Mouse (Mus musculus) limb, embryonic 11.5 days (tissue): Measurements from ENCODE around the gene Zfhx3. TPM values are rescaled to one million over a fixed set of nuclear protein-coding genes. Genes with fewer than 3 reads are reported as not detected.
A peak's percentile ranks its signal among the peaks of the same experiment; 100 is the strongest.

Source experiments
- ATAC-seq: fragments of 200-750 bp; cut with Nextera tagmentation; 2 replicates; pipeline ENCODE4 v1.8.0; 2017; ENCODE audit warnings: low read depth; ENCODE audit not compliant: insufficient number of reproducible peaks, low FRiP score, low TSS enrichment
- DNase-seq: peaks from one replicate; pipeline ENCODE4 v3.0.0-alpha.2; 2015; ENCODE audit warnings: low spot score
- H3K27ac ChIP-seq: fragments of 300-500 bp; sonication (generic); replicated peaks from 2 replicates; pipeline ENCODE4 v1.5.1; 2014; ENCODE audit warnings: low read depth, mild to moderate bottlenecking, low read length
- H3K27me3 ChIP-seq: fragments of 300-500 bp; sonication (generic); 2 replicates; pipeline ENCODE4 v1.6.1; 2014; ENCODE audit warnings: mild to moderate bottlenecking, low read length, mixed read lengths; ENCODE audit not compliant: control insufficient read depth, insufficient read depth
- H3K36me3 ChIP-seq: fragments of 300-500 bp; sonication (generic); 2 replicates; pipeline ENCODE4 v1.6.1; 2014; ENCODE audit warnings: mild to moderate bottlenecking, low read length, moderate library complexity, mixed read lengths; ENCODE audit not compliant: control insufficient read depth, insufficient read depth
- H3K4me1 ChIP-seq: fragments of 300-500 bp; sonication (generic); 2 replicates; pipeline ENCODE4 v1.6.1; 2014; ENCODE audit warnings: low read length, mixed read lengths; ENCODE audit not compliant: control insufficient read depth, insufficient read depth
- H3K4me2 ChIP-seq: fragments of 300-500 bp; sonication (generic); 2 replicates; pipeline ENCODE4 v1.6.1; 2014; ENCODE audit warnings: low read depth, mild to moderate bottlenecking, moderate library complexity; ENCODE audit not compliant: severe bottlenecking
- H3K4me3 ChIP-seq: fragments of 300-500 bp; sonication (generic); 2 replicates; pipeline ENCODE4 v1.5.1; 2014; ENCODE audit warnings: low read depth, low read length
- H3K9ac ChIP-seq: fragments of 300-500 bp; sonication (generic); 2 replicates; pipeline ENCODE4 v1.6.1; 2014; ENCODE audit warnings: mild to moderate bottlenecking, low read length
- H3K9me3 ChIP-seq: fragments of 300-500 bp; sonication (generic); 2 replicates; pipeline ENCODE4 v1.6.1; 2016; ENCODE audit warnings: low read length; ENCODE audit not compliant: control insufficient read depth
- WGBS: fragments of 180-500 bp; shearing (Covaris S2); extraction: QIAGEN DNeasy Blood & Tissue Kit; methylation state at CpG from one replicate; pipeline ENCODE4 v1.1.7; 2014; 5-methylcytosine and 5-hydroxymethylcytosine counted together
- polyA plus RNA-seq: library from polyadenylated mRNA; unstranded; fragments of >200 nt; fragmentation: Nextera tagmentation; extraction: Ambion mirVana; gene quantifications from 2 replicates; pipeline ENCODE4 v1.2.1, GENCODE M21; 2014

Zfhx3 gene
- polyA plus RNA-seq, 1 experiment from 2014 or later, result 36.4 TPM

GRCm38 (mm10) chr8:108697589-108697988 is 755.1 kb downstream of the Zfhx3 start:
- H3K4me3 ChIP-seq, result no peak overlapping the region
- WGBS, result under 1% methylated on average over 13 of the region's 13 CpGs
- ATAC-seq, result no peak
- H3K36me3 ChIP-seq, result no peaks in the 10 kb centered on the region
- peaks cover 28% of the 10 kb centered on the region for H3K27me3 ChIP-seq
- H3K27ac ChIP-seq, result no peak overlapping the region
- H3K9me3 ChIP-seq, result no peaks in the 10 kb centered on the region
- peak; percentile 73 for DNase-seq
- peak overlapping the region; percentile 18; the same call in 1 of the 2 replicates for H3K9ac ChIP-seq
- peaks cover 49% of the 10 kb centered on the region for H3K4me1 ChIP-seq
- H3K4me2 ChIP-seq, result peak overlapping the region; percentile 55

DNA sequence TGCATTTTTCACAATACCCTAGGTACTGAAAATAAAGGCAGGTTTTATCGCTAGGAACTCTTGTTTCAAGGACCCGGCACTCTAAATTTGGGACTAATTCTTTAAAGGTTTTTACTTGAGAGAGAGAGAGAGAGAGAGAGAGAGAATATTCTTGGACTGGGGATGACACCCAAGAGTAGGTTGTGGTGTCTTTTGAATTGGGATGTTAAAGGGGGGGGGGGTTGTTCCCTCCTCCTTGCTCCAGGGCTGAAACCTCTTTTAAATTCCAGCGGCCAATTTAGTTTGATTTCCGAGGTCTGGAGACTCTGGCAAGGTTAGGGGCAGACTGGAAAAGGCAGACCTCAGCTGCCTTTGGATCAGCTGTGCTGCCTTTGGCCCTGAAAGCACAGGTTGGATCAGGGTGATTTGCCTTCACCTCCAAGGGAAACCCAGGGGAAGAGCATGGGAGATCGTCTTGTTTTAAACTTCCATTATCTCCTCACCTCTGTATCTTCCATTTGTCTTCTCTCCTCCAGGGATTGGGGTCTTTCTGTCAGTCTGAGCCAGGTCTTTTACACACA is 755.7 kb downstream of the Zfhx3 start:
- no peak overlapping the region for H3K9ac ChIP-seq
- no peak for ATAC-seq
- no peaks in the 10 kb centered on the region for H3K9me3 ChIP-seq
- 3% methylated on average over 5 of the region's 5 CpGs for WGBS
- H3K4me2 ChIP-seq, result peak overlapping the region; percentile 55
- no peak overlapping the region for H3K4me3 ChIP-seq
- DNase-seq, result peak; percentile 43
- H3K27ac ChIP-seq, result no peak overlapping the region
- H3K4me1 ChIP-seq, result peaks cover 49% of the 10 kb centered on the region
- peaks cover 28% of the 10 kb centered on the region for H3K27me3 ChIP-seq
- no peaks in the 10 kb centered on the region for H3K36me3 ChIP-seq

GRCm38 (mm10) chr8:108699011-108699410 is 756.6 kb downstream of the Zfhx3 start:
- peak; percentile 24 for DNase-seq
- 0 out of 2 replicates have a peak overlapping the region, but pooled peaks have one; percentile 7 for H3K4me3 ChIP-seq
- WGBS, result 4% methylated on average over 3 of the region's 3 CpGs
- peak overlapping the region; percentile 34; the same call in 1 of the 2 replicates for H3K9ac ChIP-seq
- peak overlapping the region; percentile 56; the same call in 1 of the 2 replicates for H3K4me2 ChIP-seq
- H3K27me3 ChIP-seq, result peaks cover 28% of the 10 kb centered on the region
- H3K4me1 ChIP-seq, result peaks cover 46% of the 10 kb centered on the region
- H3K36me3 ChIP-seq, result no peaks in the 10 kb centered on the region
- no peaks in the 10 kb centered on the region for H3K9me3 ChIP-seq
- no peak for ATAC-seq
- H3K27ac ChIP-seq, result no peak overlapping the region

DNA sequence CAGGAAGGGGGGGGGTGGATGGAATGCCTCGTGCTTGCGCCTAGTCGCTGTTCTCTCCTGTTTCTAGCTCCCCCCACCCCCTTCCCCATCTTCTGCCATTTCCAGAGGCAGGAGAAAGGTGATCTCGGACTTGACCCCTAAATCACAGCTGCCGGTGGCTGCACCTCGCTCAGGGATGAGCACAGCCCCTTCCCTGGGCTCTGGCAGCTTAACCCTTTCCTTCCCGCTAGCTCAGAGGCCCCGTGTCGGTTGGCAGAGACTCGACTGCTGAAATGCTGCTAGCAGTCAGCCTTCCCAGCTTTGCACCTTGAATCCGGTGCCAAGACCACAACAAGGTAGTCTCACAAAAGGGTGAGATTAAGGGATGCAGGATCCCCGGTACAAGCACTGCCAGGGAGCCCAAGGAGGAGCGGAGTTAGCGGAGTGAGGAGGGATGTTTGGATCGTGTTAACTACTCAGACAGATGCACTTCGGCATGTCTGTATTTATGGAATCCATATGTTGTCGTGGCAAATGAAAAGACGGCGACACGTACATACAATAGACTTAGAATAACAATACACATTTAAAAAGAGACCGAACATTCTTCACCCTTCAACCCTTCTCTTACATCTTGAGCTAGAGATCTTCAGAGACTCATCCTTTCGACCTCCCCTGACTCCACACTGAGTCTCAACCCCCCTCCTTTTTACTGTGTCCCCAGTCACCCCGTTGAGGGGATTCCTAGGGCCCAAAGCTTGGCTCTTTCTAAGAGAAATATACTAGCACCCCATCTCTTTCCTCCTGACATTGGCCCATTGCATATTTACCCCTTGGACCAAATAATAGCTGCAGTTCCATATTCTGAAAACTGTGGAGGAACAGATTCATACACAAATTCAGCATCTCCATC is 757.3 kb downstream of the Zfhx3 start:
- H3K9ac ChIP-seq, result peak overlapping the region; percentile 55
- H3K4me2 ChIP-seq, result peak overlapping the region; percentile 56
- no peaks in the 10 kb centered on the region for H3K36me3 ChIP-seq
- peaks cover 25% of the 10 kb centered on the region for H3K27me3 ChIP-seq
- 0 out of 2 replicates have a peak overlapping the region, but pooled peaks have one; percentile 7 for H3K4me3 ChIP-seq
- H3K9me3 ChIP-seq, result no peaks in the 10 kb centered on the region
- peak; percentile 9; the same call in 1 of the 2 replicates for ATAC-seq
- WGBS, result under 1% methylated on average over 23 of the region's 23 CpGs
- 0 out of 2 replicates have a peak overlapping the region, but pooled peaks have one; percentile 5 for H3K27ac ChIP-seq
- DNase-seq, result peak; percentile 70
- H3K4me1 ChIP-seq, result peaks cover 46% of the 10 kb centered on the region

- Histone ChIP-seq H3K9ac (no peak overlapping the region), H3K4me3 (no peak overlapping the region), H3K9me3 (no peaks in the 10 kb centered on the region), H3K27ac (no peak overlapping the region), H3K4me1 (peaks cover 38% of the 10 kb centered on the region), H3K27me3 (peaks cover 11% of the 10 kb centered on the region), H3K4me2 (peak overlapping the region; percentile 5; the same call in 1 of the 2 replicates), H3K36me3 (no peaks in the 10 kb centered on the region)
- DNase-seq, result no peak
- ATAC-seq, result no peak
- 15% methylated on average over 7 of the region's 7 CpGs for WGBS
Measured at GRCm38 (mm10) chr8:108701381-108702175, 759.1 kb downstream of the Zfhx3 start.

DNA sequence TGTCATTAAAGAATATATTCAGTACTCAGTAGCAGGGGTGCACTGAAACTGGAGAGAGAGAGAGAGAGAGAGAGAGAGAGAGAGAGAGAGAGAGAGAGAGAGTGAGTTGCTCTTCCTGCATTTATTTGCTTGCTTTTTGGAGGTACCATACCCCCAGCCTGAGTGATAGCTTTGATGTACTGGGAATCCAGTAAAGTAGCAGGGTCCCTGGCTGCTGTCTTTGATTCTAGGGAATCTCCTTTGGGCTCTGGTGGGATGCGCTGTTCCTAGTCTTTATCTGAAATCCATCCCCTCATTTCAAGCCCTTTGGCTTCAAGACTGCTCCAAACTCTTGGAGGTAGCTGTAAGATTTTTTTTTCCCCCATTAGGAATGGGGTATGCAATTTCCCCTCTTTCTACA is 759.8 kb downstream of the Zfhx3 start:
- peak; percentile 37 for DNase-seq
- 3% methylated on average over 1 of the region's 1 CpGs for WGBS
- Histone ChIP-seq H3K9me3 (no peaks in the 10 kb centered on the region), H3K4me3 (peak overlapping the region; percentile 77; the same call in 1 of the 2 replicates), H3K9ac (peak overlapping the region; percentile 34; the same call in 1 of the 2 replicates), H3K27ac (peak overlapping the region; percentile 100), H3K4me2 (peak overlapping the region; percentile 46), H3K27me3 (peaks cover 9% of the 10 kb centered on the region; the same call in 1 of the 2 replicates), H3K36me3 (no peaks in the 10 kb centered on the region), H3K4me1 (peaks cover 42% of the 10 kb centered on the region)
- no peak for ATAC-seq

GRCm38 (mm10) chr8:108705751-108706150 is 763.3 kb downstream of the Zfhx3 start:
- H3K27ac ChIP-seq, result peak overlapping the region; percentile 51; the same call in 1 of the 2 replicates
- peak overlapping the region; percentile 47 for H3K9ac ChIP-seq
- no peaks in the 10 kb centered on the region for H3K36me3 ChIP-seq
- peaks cover 45% of the 10 kb centered on the region for H3K4me1 ChIP-seq
- H3K4me2 ChIP-seq, result peak overlapping the region; percentile 46
- H3K4me3 ChIP-seq, result peak overlapping the region; percentile 77
- 37% methylated on average over 2 of the region's 2 CpGs for WGBS
- no peaks in the 10 kb centered on the region for H3K27me3 ChIP-seq
- no peaks in the 10 kb centered on the region for H3K9me3 ChIP-seq
- ATAC-seq (no peak), DNase-seq (peak; percentile 20)

GRCm38 (mm10) chr8:108706491-108706847 is 764.0 kb downstream of the Zfhx3 start:
- Histone ChIP-seq H3K27ac (peak overlapping the region; percentile 73; the same call in 1 of the 2 replicates), H3K27me3 (no peaks in the 10 kb centered on the region), H3K4me2 (peak overlapping the region; percentile 46), H3K4me1 (peaks cover 51% of the 10 kb centered on the region), H3K36me3 (no peaks in the 10 kb centered on the region), H3K9ac (peak overlapping the region; percentile 47), H3K4me3 (no peak overlapping the region), H3K9me3 (no peaks in the 10 kb centered on the region)
- WGBS, result 50% methylated on average over 3 of the region's 3 CpGs
- ATAC-seq (no peak), DNase-seq (no peak)
